In the genomic region with DNA sequence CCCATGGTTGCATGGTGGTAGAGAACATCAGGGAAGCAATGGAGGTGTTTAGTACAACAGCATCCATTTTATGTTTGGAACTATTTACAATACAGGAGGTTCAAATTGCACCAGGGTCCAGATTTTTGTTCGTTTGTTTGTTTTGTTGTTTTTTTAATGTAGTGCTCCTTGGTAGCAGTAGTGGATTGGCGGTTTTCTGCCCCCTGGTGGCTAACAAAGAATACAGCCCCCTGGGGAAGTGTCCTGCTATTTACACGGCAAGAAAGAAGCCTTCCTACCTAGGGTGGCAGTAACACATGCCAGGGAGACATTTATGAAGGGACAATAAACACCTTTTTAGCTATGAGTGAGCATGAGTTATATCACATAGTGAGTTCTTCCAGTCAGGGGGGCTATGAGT, we compare ENCODE assay signal across 11 mouse cellular contexts. TPM values are rescaled to one million over a fixed set of nuclear protein-coding genes. Genes with fewer than 3 reads are reported as not detected.
DNase-seq lines count a peak whose midpoint lies in the region; ATAC-seq lines count a peak whose summit lies in the region.
"Had no signal": no experiment of that assay in that cellular context is flagged by ENCODE, and none has a peak within 500 bp of the region (broad histone marks: within the 10 kb centered on the region; RNA-seq: fewer than 3 reads in every experiment).

No protein-coding gene starts in this region.

- DNase-seq in frontal cortex, postnatal 10 days (ENCODE audit: low spot score in 2 of 2), result no peak
- DNase-seq in testis, postnatal 10 days (ENCODE audit: low spot score), result peak; percentile 63
- no peak for DNase-seq in testis, postnatal 14 days (ENCODE audit: low spot score)
- no peak for DNase-seq in gastrocnemius, postnatal 25 days
- no peak for DNase-seq in forebrain, embryonic 11.5 days (ENCODE audit: low spot score)

- no peak overlapping the region for H3K27ac ChIP-seq in forebrain, embryonic 11.5 days (ENCODE audit: low read depth, low read length)
- H3K27ac ChIP-seq: heart, embryonic 13.5 days; limb, embryonic 13.5 days had no signal

- H3K4me3 ChIP-seq in forebrain, embryonic 11.5 days (ENCODE audit: low read depth, low read length), result no peak overlapping the region
- H3K4me3 ChIP-seq: heart, embryonic 13.5 days; limb, embryonic 13.5 days had no signal

- 34% methylated on average over 3 of the region's 3 CpGs for WGBS in forebrain, embryonic 11.5 days

- no peak overlapping the region for H3K4me2 ChIP-seq in forebrain, embryonic 11.5 days (ENCODE audit: low read depth, low read length, severe bottlenecking)
- H3K4me2 ChIP-seq: heart, embryonic 13.5 days; limb, embryonic 13.5 days had no signal

- peaks cover 16% of the 10 kb centered on the region; the same call in 1 of the 2 replicates for H3K4me1 ChIP-seq in forebrain, embryonic 11.5 days (replicated peaks; ENCODE audit: control insufficient read depth, insufficient read depth, low read length)

- H3K27me3 ChIP-seq in forebrain, embryonic 11.5 days (ENCODE audit: control insufficient read depth, insufficient read depth, low read length), result peaks cover 28% of the 10 kb centered on the region

- no peaks in the 10 kb centered on the region for H3K36me3 ChIP-seq in forebrain, embryonic 11.5 days (ENCODE audit: control insufficient read depth, insufficient read depth, low read length)
- H3K36me3 ChIP-seq: heart, embryonic 13.5 days; limb, embryonic 13.5 days had no signal

- H3K9ac ChIP-seq in forebrain, embryonic 11.5 days (ENCODE audit: low read length), result no peak overlapping the region
- H3K9ac ChIP-seq: heart, embryonic 13.5 days; limb, embryonic 13.5 days had no signal

- H3K9me3 ChIP-seq in forebrain, embryonic 11.5 days (ENCODE audit: control insufficient read depth, low read length), result no peaks in the 10 kb centered on the region
- H3K9me3 ChIP-seq: heart, embryonic 13.5 days; limb, embryonic 13.5 days had no signal

- peak; percentile 61 for ATAC-seq in frontal cortex, adult (ENCODE audit: low TSS enrichment)
- ATAC-seq in granulocyte monocyte progenitor cell, adult 5-6 weeks (replicated peaks; ENCODE audit: poor library complexity, severe bottlenecking), result peak; percentile 40; the same call in 1 of the 2 replicates
- no peak for ATAC-seq in activated CD4-positive, CD25-positive, alpha-beta regulatory T cell, adult 4 months
- no peak for ATAC-seq in forebrain, embryonic 11.5 days (replicated peaks; ENCODE audit: low FRiP score)

RNA-seq across cellular contexts. Expression of a gene that starts 3.3 kb away (rescaled TPM):
- not detected in 2 replicates for total RNA-seq in granulocyte monocyte progenitor cell, adult 5-6 weeks (2014; fragmentation: Nextera tagmentation)
- total RNA-seq in granulocyte monocyte progenitor cell, adult 5-6 weeks (2017), result not detected in 2 replicates
- not detected for polyA plus RNA-seq in activated CD4-positive, CD25-positive, alpha-beta regulatory T cell, adult 4 months (2017; shearing (Covaris generic))
- 1 to 10 TPM; 3.4 to 6.3 TPM for total RNA-seq in gastrocnemius, postnatal 25 days (2021)
- 0.29 and 0.49 TPM in 2 replicates for polyA plus RNA-seq in forebrain, embryonic 11.5 days (2014; fragmentation: Nextera tagmentation; extraction: Ambion mirVana)

RNA-seq across cellular contexts. Expression of a gene that starts 55.4 kb away (rescaled TPM):
- total RNA-seq in granulocyte monocyte progenitor cell, adult 5-6 weeks (2014; fragmentation: Nextera tagmentation), result not detected in 2 replicates
- not detected in 2 replicates for total RNA-seq in granulocyte monocyte progenitor cell, adult 5-6 weeks (2017)
- polyA plus RNA-seq in activated CD4-positive, CD25-positive, alpha-beta regulatory T cell, adult 4 months (2017; shearing (Covaris generic)), result not detected
- under 1 TPM in 1 of 2 experiments, not detected in 1; 0.35 TPM for total RNA-seq in gastrocnemius, postnatal 25 days (2021)
- polyA plus RNA-seq in forebrain, embryonic 11.5 days (2014; fragmentation: Nextera tagmentation; extraction: Ambion mirVana), result not detected in 2 replicates
- polyA plus RNA-seq: limb, embryonic 13.5 days; neural tube, embryonic 14.5 days had no signal

Comparison
In these comparisons a context has a peak if more than half of its experiments do, and no peak if none do; other contexts are left out.
1. ATAC-seq: peak in frontal cortex, adult (single experiment) and granulocyte monocyte progenitor cell, adult 5-6 weeks (single experiment); none in activated CD4-positive, CD25-positive, alpha-beta regulatory T cell, adult 4 months (single experiment) and forebrain, embryonic 11.5 days (single experiment).
2. RNA of a gene that starts 3.3 kb away (total RNA-seq): 3.4 to 6.3 TPM in gastrocnemius, postnatal 25 days; not detected in granulocyte monocyte progenitor cell, adult 5-6 weeks; every median in the first group is over 4 times any median in the second.